Comparison of ENCODE assay signal across 7 mouse cellular contexts in genomic region chr4:117252351-117252750, GRCm38 (mm10). TPM values are rescaled to one million over a fixed set of nuclear protein-coding genes. Genes with fewer than 3 reads are reported as not detected.
DNase-seq lines count a peak whose midpoint lies in the region; ATAC-seq and TF ChIP-seq lines count a peak whose summit lies in the region.

No protein-coding gene starts in this region.

- ATAC-seq in limb, embryonic 14.5 days (ENCODE audit: low FRiP score, low read depth): peak; percentile 28
- ATAC-seq in neural tube, embryonic 13.5 days (ENCODE audit: low read depth): no peak; the same call in 1 of the 2 replicates

- in situ Hi-C loops in CH12.LX (cut with MboI; ENCODE audit: low pct_ligation_motif_present, low pct_unique_long_range_greater_than_20kb, low sequenced_read_pairs): no loop called here

- TF ChIP-seq EP300 in CH12.LX (IDR thresholded peaks at IDR 0.05; ENCODE audit: low read length): no peak

- no peak for TF ChIP-seq RAD21 in CH12.LX (IDR thresholded peaks at IDR 0.05; ENCODE audit: low read depth, low read length)

- peaks cover 8% of the 10 kb centered on the region for H3K9me3 ChIP-seq in CH12.LX (replicated peaks; ENCODE audit: low read length)
- no peaks in the 10 kb centered on the region for H3K9me3 ChIP-seq in limb, embryonic 14.5 days (ENCODE audit: control insufficient read depth, low read length)
- no peaks in the 10 kb centered on the region for H3K9me3 ChIP-seq in neural tube, embryonic 13.5 days

- peaks cover 0 to 34% of the 10 kb centered on the region in 2 experiments; a peak in 2 of 4 replicates for H3K4me1 ChIP-seq in CH12.LX (ENCODE audit: control insufficient read depth in 1 of 2, insufficient read depth in 2 of 2)
- peaks cover 14% of the 10 kb centered on the region for H3K4me1 ChIP-seq in limb, embryonic 14.5 days (ENCODE audit: control insufficient read depth, insufficient read depth, low read length)
- peaks cover 22% of the 10 kb centered on the region for H3K4me1 ChIP-seq in neural tube, embryonic 13.5 days (replicated peaks)
- H3K4me1 ChIP-seq in cerebellum, adult 2 months (ENCODE audit: control insufficient read depth, insufficient read depth, low read length): 0 out of 2 replicates have a peak, but pooled peaks cover 4% of the 10 kb centered on the region

- no peak overlapping the region for H3K27ac ChIP-seq in CH12.LX (ENCODE audit: insufficient read depth, low read depth)
- peak overlapping the region; percentile 84 for H3K27ac ChIP-seq in limb, embryonic 14.5 days (replicated peaks; ENCODE audit: low read depth, low read length)
- peak overlapping the region; percentile 74; the same call in 1 of the 2 replicates for H3K27ac ChIP-seq in neural tube, embryonic 13.5 days (replicated peaks)
- H3K27ac ChIP-seq in cerebellum, adult 2 months (ENCODE audit: insufficient read depth, low read length): no peak overlapping the region

- TF ChIP-seq POLR2A in CH12.LX (IDR thresholded peaks at IDR 0.05; ENCODE audit: low read depth, low read length): no peak
- no peak for TF ChIP-seq POLR2A in limb, embryonic 14.5 days (IDR thresholded peaks at IDR 0.05; ENCODE audit: borderline replicate concordance, extremely low read depth, insufficient read depth, insufficient read length)
- no peak for TF ChIP-seq POLR2A in cerebellum, adult 2 months (IDR thresholded peaks at IDR 0.05; ENCODE audit: borderline replicate concordance, insufficient read depth, low read length)

- TF ChIP-seq CTCF in CH12.LX (conservative IDR thresholded peaks at IDR 0.05 in 1 of 2, IDR thresholded peaks at IDR 0.05 in 1 of 2; ENCODE audit: low read depth in 2 of 2, low read length in 2 of 2): no peak
- no peak for TF ChIP-seq CTCF in cerebellum, adult 2 months (IDR thresholded peaks at IDR 0.05; ENCODE audit: borderline replicate concordance, insufficient read depth, low read depth, low read length)

- peak overlapping the region; percentile 93 for H3K4me2 ChIP-seq in CH12.LX (ENCODE audit: insufficient read depth, low read depth, poor library complexity, severe bottlenecking)
- H3K4me2 ChIP-seq in limb, embryonic 14.5 days (replicated peaks; ENCODE audit: low read depth, low read length, severe bottlenecking): peak overlapping the region; percentile 69
- H3K4me2 ChIP-seq in neural tube, embryonic 13.5 days: peak overlapping the region; percentile 59

- no peaks in the 10 kb centered on the region for H3K36me3 ChIP-seq in CH12.LX (replicated peaks in 1 of 2; ENCODE audit: control insufficient read depth in 1 of 2, insufficient read depth in 1 of 2, low read length in 1 of 2)
- no peaks in the 10 kb centered on the region for H3K36me3 ChIP-seq in limb, embryonic 14.5 days (ENCODE audit: control insufficient read depth, insufficient read depth, low read length)
- H3K36me3 ChIP-seq in neural tube, embryonic 13.5 days: no peaks in the 10 kb centered on the region

- DNase-seq in CH12.LX (ENCODE audit: extremely low read depth) (no peak), MN1 (ENCODE audit: low spot score) (peak; percentile 24)
- peak; percentile 36 for DNase-seq in heart, adult 8-10 months (ENCODE audit: low spot score)
- peak; percentile 44 for DNase-seq in limb, embryonic 14.5 days (ENCODE audit: low spot score)
- no peak for DNase-seq in cerebellum, adult 2 months
- no peak for DNase-seq in layer of hippocampus, adult 11-12 months (ENCODE audit: low spot score)

- 7% methylated on average over 5 of the region's 5 CpGs for WGBS in limb, embryonic 14.5 days
- 29% methylated on average over 5 of the region's 5 CpGs for WGBS in neural tube, embryonic 13.5 days
- WGBS in cerebellum, adult 2 months: 63% methylated on average over 5 of the region's 5 CpGs

- H3K9ac ChIP-seq in CH12.LX (ENCODE audit: insufficient read depth, low read depth): peak overlapping the region; percentile 64
- H3K9ac ChIP-seq in limb, embryonic 14.5 days (ENCODE audit: low read depth, low read length, severe bottlenecking): peak overlapping the region; percentile 66
- peak overlapping the region; percentile 71 for H3K9ac ChIP-seq in neural tube, embryonic 13.5 days

- dilution Hi-C loops in CH12.LX (cut with MboI; ENCODE audit: extremely low pct_ligation_motif_present, extremely low pct_unique_long_range_greater_than_20kb, low sequenced_read_pairs): no loop called here

- H3K4me3 ChIP-seq in CH12.LX (replicated peaks in 1 of 3; ENCODE audit: low read depth in 2 of 3, low read length in 2 of 3, poor library complexity in 1 of 3): peak overlapping the region in 2 of 3 experiments; percentile 30 to 63
- peak overlapping the region; percentile 66 for H3K4me3 ChIP-seq in limb, embryonic 14.5 days (replicated peaks; ENCODE audit: low read length)
- peak overlapping the region; percentile 61 for H3K4me3 ChIP-seq in neural tube, embryonic 13.5 days
- H3K4me3 ChIP-seq in cerebellum, adult 2 months (replicated peaks; ENCODE audit: insufficient read depth, low read depth, low read length): no peak overlapping the region

- no peaks in the 10 kb centered on the region for H3K79me2 ChIP-seq in CH12.LX (replicated peaks; ENCODE audit: control insufficient read depth, extremely low read depth, insufficient read depth, poor library complexity, severe bottlenecking)

- peaks cover 8% of the 10 kb centered on the region for H3K27me3 ChIP-seq in CH12.LX (replicated peaks)
- H3K27me3 ChIP-seq in limb, embryonic 14.5 days (ENCODE audit: control insufficient read depth, insufficient read depth, low read length): no peaks in the 10 kb centered on the region
- no peaks in the 10 kb centered on the region for H3K27me3 ChIP-seq in neural tube, embryonic 13.5 days
- H3K27me3 ChIP-seq in cerebellum, adult 2 months (ENCODE audit: control insufficient read depth, insufficient read depth, low read length): no peaks in the 10 kb centered on the region

TF ChIP-seq in CH12.LX, 34 proteins besides CTCF, POLR2A, EP300 and RAD21:
- no peak for TF ChIP-seq ZNF384 (IDR thresholded peaks at IDR 0.05; ENCODE audit: low read depth, low read length)
- no peak for TF ChIP-seq E2F4 (IDR thresholded peaks at IDR 0.05; ENCODE audit: insufficient replicate concordance, low read depth, low read length)
- TF ChIP-seq CHD2 (IDR thresholded peaks at IDR 0.05; ENCODE audit: low read length): no peak
- no peak for TF ChIP-seq USF1 (IDR thresholded peaks at IDR 0.05; ENCODE audit: low read depth, low read length)
- TF ChIP-seq MAZ (IDR thresholded peaks at IDR 0.05; ENCODE audit: low read depth, low read length): no peak
- TF ChIP-seq RCOR1 (conservative IDR thresholded peaks at IDR 0.05; ENCODE audit: low read depth, low read length): no peak
- TF ChIP-seq ZKSCAN1 (IDR thresholded peaks at IDR 0.05; ENCODE audit: borderline replicate concordance, low read depth, low read length): no peak
- TF ChIP-seq PAX5 (IDR thresholded peaks at IDR 0.05; ENCODE audit: low read length): no peak
- TF ChIP-seq JUND (conservative IDR thresholded peaks at IDR 0.05; ENCODE audit: low read depth, low read length): no peak
- TF ChIP-seq GABPA (IDR thresholded peaks at IDR 0.05; ENCODE audit: insufficient replicate concordance, low read depth, low read length): no peak
- TF ChIP-seq ZMIZ1 (IDR thresholded peaks at IDR 0.05; ENCODE audit: low read depth, low read length): no peak
- no peak for TF ChIP-seq ELF1 (IDR thresholded peaks at IDR 0.05; ENCODE audit: low read depth, low read length)
- no peak for TF ChIP-seq JUN (IDR thresholded peaks at IDR 0.05; ENCODE audit: insufficient read depth, low read depth, low read length)
- no peak for TF ChIP-seq KAT2A (IDR thresholded peaks at IDR 0.05; ENCODE audit: insufficient replicate concordance, low read length)
- no peak for TF ChIP-seq MYC (IDR thresholded peaks at IDR 0.05; ENCODE audit: low read depth, low read length)
- TF ChIP-seq TBP (conservative IDR thresholded peaks at IDR 0.05; ENCODE audit: low read depth, low read length): no peak
- no peak for TF ChIP-seq MAX (IDR thresholded peaks at IDR 0.05; ENCODE audit: low read length)
- TF ChIP-seq SIN3A (IDR thresholded peaks at IDR 0.05; ENCODE audit: low read length): no peak
- TF ChIP-seq UBTF (IDR thresholded peaks at IDR 0.05; ENCODE audit: low read depth, low read length): no peak

RNA-seq across cellular contexts. Expression of gene Armh1, which starts 0.4 kb away (rescaled TPM):
- not detected in 2 replicates for total RNA-seq in CH12.LX (2012; rRNA removed)
- not detected in 2 replicates for total RNA-seq in CH12.LX (2014; rRNA removed)
- polyA plus RNA-seq in CH12.LX (2012; ENCODE audit: insufficient read length, low read depth): 0.18 TPM in 1 of 2 replicates, not detected in the other
- total RNA-seq in heart, adult 8-10 months (2022): under 1 TPM in 2 of 4 experiments, not detected in 2; 0.22 to 0.35 TPM
- polyA plus RNA-seq in limb, embryonic 14.5 days (2012; rRNA removed): 1.4 and 1.9 TPM in 2 replicates
- 0.40 and 1.3 TPM in 2 replicates for polyA plus RNA-seq in limb, embryonic 14.5 days (2014; fragmentation: Nextera tagmentation; extraction: Ambion mirVana)
- polyA plus RNA-seq in neural tube, embryonic 13.5 days (2015; fragmentation: Nextera tagmentation; extraction: Ambion mirVana): 0.28 and 0.66 TPM in 2 replicates
- 0.52 and 0.67 TPM in 2 replicates for polyA plus RNA-seq in cerebellum, adult 2 months (2012; rRNA removed)

RNA-seq across cellular contexts. Expression of gene Tmem53, which starts 0.6 kb away (rescaled TPM):
- total RNA-seq in CH12.LX (2012; rRNA removed) (0.50 and 1.1 TPM in 2 replicates), CH12.LX (2014; rRNA removed) (1.4 and 1.5 TPM in 2 replicates)
- polyA plus RNA-seq in CH12.LX (2012; ENCODE audit: insufficient read length, low read depth): 1.00 and 1.2 TPM in 2 replicates
- total RNA-seq in heart, adult 8-10 months (2022): 10 to 100 TPM; 22.3 to 37.6 (median 30.1) TPM
- polyA plus RNA-seq in limb, embryonic 14.5 days (2012; rRNA removed): 7.7 and 11.2 TPM in 2 replicates
- 10.5 and 12.0 TPM in 2 replicates for polyA plus RNA-seq in limb, embryonic 14.5 days (2014; fragmentation: Nextera tagmentation; extraction: Ambion mirVana)
- 5.9 and 6.5 TPM in 2 replicates for polyA plus RNA-seq in neural tube, embryonic 13.5 days (2015; fragmentation: Nextera tagmentation; extraction: Ambion mirVana)
- 7.0 and 7.6 TPM in 2 replicates for polyA plus RNA-seq in cerebellum, adult 2 months (2012; rRNA removed)

Comparison
In these comparisons a context has a peak if more than half of its experiments do, and no peak if none do; other contexts are left out.
1. DNase-seq: peak in MN1 (single experiment), heart, adult 8-10 months (single experiment) and limb, embryonic 14.5 days (single experiment); none in CH12.LX (single experiment), cerebellum, adult 2 months (0 of 2) and layer of hippocampus, adult 11-12 months (single experiment).
2. H3K27ac ChIP-seq: peak in limb, embryonic 14.5 days (single experiment) and neural tube, embryonic 13.5 days (single experiment); none in CH12.LX (single experiment) and cerebellum, adult 2 months (single experiment).
3. Peak in every context shown above with its lines, with median percentiles within 50 percentile points of each other: H3K4me2 ChIP-seq and H3K9ac ChIP-seq.